Mouse (Mus musculus) limb, embryonic 11.5 days (tissue): ENCODE results near the gene Fermt1. TPM values are rescaled to one million over a fixed set of nuclear protein-coding genes. Genes with fewer than 3 reads are reported as not detected.

ENCODE experiments used
- ATAC-seq: fragments of 200-750 bp; cut with Nextera tagmentation; 2 replicates; pipeline ENCODE4 v1.8.0; 2017; ENCODE audit warnings: low read depth; ENCODE audit not compliant: insufficient number of reproducible peaks, low FRiP score, low TSS enrichment
- DNase-seq: peaks from one replicate; pipeline ENCODE4 v3.0.0-alpha.2; 2015; ENCODE audit warnings: low spot score
- H3K27ac ChIP-seq: fragments of 300-500 bp; sonication (generic); replicated peaks from 2 replicates; pipeline ENCODE4 v1.5.1; 2014; ENCODE audit warnings: low read depth, mild to moderate bottlenecking, low read length
- H3K27me3 ChIP-seq: fragments of 300-500 bp; sonication (generic); 2 replicates; pipeline ENCODE4 v1.6.1; 2014; ENCODE audit warnings: mild to moderate bottlenecking, low read length, mixed read lengths; ENCODE audit not compliant: control insufficient read depth, insufficient read depth
- H3K36me3 ChIP-seq: fragments of 300-500 bp; sonication (generic); 2 replicates; pipeline ENCODE4 v1.6.1; 2014; ENCODE audit warnings: mild to moderate bottlenecking, low read length, moderate library complexity, mixed read lengths; ENCODE audit not compliant: control insufficient read depth, insufficient read depth
- H3K4me1 ChIP-seq: fragments of 300-500 bp; sonication (generic); 2 replicates; pipeline ENCODE4 v1.6.1; 2014; ENCODE audit warnings: low read length, mixed read lengths; ENCODE audit not compliant: control insufficient read depth, insufficient read depth
- H3K4me2 ChIP-seq: fragments of 300-500 bp; sonication (generic); 2 replicates; pipeline ENCODE4 v1.6.1; 2014; ENCODE audit warnings: low read depth, mild to moderate bottlenecking, moderate library complexity; ENCODE audit not compliant: severe bottlenecking
- H3K4me3 ChIP-seq: fragments of 300-500 bp; sonication (generic); 2 replicates; pipeline ENCODE4 v1.5.1; 2014; ENCODE audit warnings: low read depth, low read length
- H3K9ac ChIP-seq: fragments of 300-500 bp; sonication (generic); 2 replicates; pipeline ENCODE4 v1.6.1; 2014; ENCODE audit warnings: mild to moderate bottlenecking, low read length
- H3K9me3 ChIP-seq: fragments of 300-500 bp; sonication (generic); 2 replicates; pipeline ENCODE4 v1.6.1; 2016; ENCODE audit warnings: low read length; ENCODE audit not compliant: control insufficient read depth
- WGBS: fragments of 180-500 bp; shearing (Covaris S2); extraction: QIAGEN DNeasy Blood & Tissue Kit; methylation state at CpG from one replicate; pipeline ENCODE4 v1.1.7; 2014; 5-methylcytosine and 5-hydroxymethylcytosine counted together
- polyA plus RNA-seq: library from polyadenylated mRNA; unstranded; fragments of >200 nt; fragmentation: Nextera tagmentation; extraction: Ambion mirVana; gene quantifications from 2 replicates; pipeline ENCODE4 v1.2.1, GENCODE M21; 2014

Gene Fermt1
- polyA plus RNA-seq, 1 experiment from 2014 or later: 15.6 TPM

DNA sequence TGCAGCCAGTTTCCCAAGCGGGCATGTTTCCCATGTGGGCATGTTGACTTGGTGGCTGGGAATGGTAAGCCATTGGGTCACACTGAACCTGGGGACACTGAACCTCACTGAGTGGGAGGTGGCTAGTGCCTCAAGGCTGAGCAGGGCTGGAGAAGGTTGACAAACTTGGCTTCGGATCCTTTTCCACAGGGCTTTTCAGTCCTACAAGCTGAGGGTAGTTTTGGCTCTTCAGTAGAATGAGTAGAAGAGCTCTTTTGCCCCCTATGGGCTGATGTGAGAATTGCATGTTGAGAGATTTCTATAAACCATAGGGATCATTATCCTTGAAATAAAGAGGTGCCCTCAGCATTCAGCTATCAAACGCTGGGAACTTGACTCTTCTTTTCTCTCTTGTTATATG lies 42.2 kb downstream of the Fermt1 start:
- H3K9me3 ChIP-seq: no peaks in the 10 kb centered on the region
- no peak overlapping the region for H3K27ac ChIP-seq
- H3K4me1 ChIP-seq: no peaks in the 10 kb centered on the region
- H3K27me3 ChIP-seq: no peaks in the 10 kb centered on the region
- H3K36me3 ChIP-seq: no peaks in the 10 kb centered on the region
- ATAC-seq: 0 out of 2 replicates have a peak, but pooled peaks have one; percentile 62
- peak; percentile 59 for DNase-seq
- H3K4me2 ChIP-seq: no peak overlapping the region
- WGBS: 36% methylated on average over 3 of the region's 3 CpGs
- no peak overlapping the region for H3K4me3 ChIP-seq
- H3K9ac ChIP-seq: no peak overlapping the region

DNA sequence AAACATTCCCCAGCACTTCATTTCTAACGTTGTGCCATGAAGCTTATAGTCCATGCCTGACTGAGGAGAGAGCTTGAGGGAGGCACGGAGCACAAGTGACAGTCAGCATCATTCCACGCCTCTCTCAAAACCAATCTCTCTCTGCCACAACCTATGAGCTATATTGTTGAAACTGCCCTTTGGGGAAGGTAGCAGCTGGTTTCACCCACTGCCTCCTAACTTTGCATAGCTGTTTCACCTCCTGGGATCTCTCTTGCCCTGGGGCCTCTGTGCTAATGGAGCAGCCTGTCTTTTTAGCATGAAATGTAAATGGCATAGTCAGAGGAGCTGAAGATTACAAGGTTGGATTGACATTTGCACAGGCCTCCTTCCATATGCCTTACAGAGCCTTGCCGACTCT lies 43.6 kb downstream of the Fermt1 start:
- H3K9me3 ChIP-seq: no peaks in the 10 kb centered on the region
- no peak overlapping the region for H3K9ac ChIP-seq
- ATAC-seq (no peak), DNase-seq (no peak)
- H3K4me2 ChIP-seq: no peak overlapping the region
- no peaks in the 10 kb centered on the region for H3K36me3 ChIP-seq
- H3K4me3 ChIP-seq: no peak overlapping the region
- H3K4me1 ChIP-seq: no peaks in the 10 kb centered on the region
- WGBS: 84% methylated on average over 4 of the region's 4 CpGs
- H3K27me3 ChIP-seq: no peaks in the 10 kb centered on the region
- H3K27ac ChIP-seq: no peak overlapping the region

GRCm38 (mm10) chr2:132901636-132902035 lies 44.1 kb downstream of the Fermt1 start:
- Histone ChIP-seq H3K9me3 (no peaks in the 10 kb centered on the region), H3K36me3 (no peaks in the 10 kb centered on the region), H3K27me3 (no peaks in the 10 kb centered on the region), H3K4me2 (no peak overlapping the region), H3K27ac (no peak overlapping the region), H3K4me3 (no peak overlapping the region), H3K9ac (no peak overlapping the region), H3K4me1 (no peaks in the 10 kb centered on the region)
- WGBS: 79% methylated on average over 4 of the region's 4 CpGs
- no peak for ATAC-seq
- no peak for DNase-seq

GRCm38 (mm10) chr2:132900596-132900995 lies 45.1 kb downstream of the Fermt1 start:
- Histone ChIP-seq H3K9me3 (no peaks in the 10 kb centered on the region), H3K36me3 (no peaks in the 10 kb centered on the region), H3K4me2 (no peak overlapping the region), H3K9ac (no peak overlapping the region), H3K27ac (no peak overlapping the region), H3K4me1 (no peaks in the 10 kb centered on the region), H3K27me3 (no peaks in the 10 kb centered on the region), H3K4me3 (no peak overlapping the region)
- ATAC-seq (no peak), DNase-seq (no peak)
- 71% methylated on average over 1 of the region's 1 CpGs for WGBS

- Histone ChIP-seq H3K4me3 (no peak overlapping the region), H3K9ac (no peak overlapping the region), H3K27me3 (no peaks in the 10 kb centered on the region), H3K36me3 (no peaks in the 10 kb centered on the region), H3K27ac (no peak overlapping the region), H3K9me3 (no peaks in the 10 kb centered on the region), H3K4me2 (no peak overlapping the region), H3K4me1 (no peaks in the 10 kb centered on the region)
- DNase-seq (no peak), ATAC-seq (no peak)
- WGBS: 59% methylated on average over 1 of the region's 1 CpGs
These were observed 47.5 kb downstream of the Fermt1 start for GRCm38 (mm10) chr2:132898211-132898610.

DNA sequence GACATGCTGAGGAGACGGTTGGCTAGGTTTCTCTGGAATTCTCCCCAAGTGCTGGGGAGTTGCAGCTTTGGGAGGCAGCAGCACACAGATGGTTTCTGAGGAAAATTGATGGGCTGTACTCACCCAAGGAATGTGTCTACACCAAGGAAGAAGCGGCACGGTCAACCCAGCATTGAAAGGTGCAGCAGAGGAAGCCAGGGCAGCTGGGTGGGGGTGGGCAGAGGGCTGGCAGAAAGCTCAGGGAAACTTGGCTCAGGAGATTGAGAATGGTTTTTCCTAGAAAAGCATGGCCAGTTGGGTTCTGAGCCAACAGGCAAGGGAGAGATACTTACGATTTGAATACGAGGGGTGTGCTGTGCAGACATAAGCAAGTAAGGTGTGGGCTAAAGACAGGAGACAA lies 51.9 kb downstream of the Fermt1 start:
- Histone ChIP-seq H3K27ac (no peak overlapping the region), H3K4me1 (no peaks in the 10 kb centered on the region), H3K9ac (no peak overlapping the region), H3K4me3 (no peak overlapping the region), H3K9me3 (no peaks in the 10 kb centered on the region), H3K4me2 (no peak overlapping the region), H3K27me3 (no peaks in the 10 kb centered on the region), H3K36me3 (no peaks in the 10 kb centered on the region)
- DNase-seq: no peak
- 86% methylated on average over 5 of the region's 5 CpGs for WGBS
- no peak for ATAC-seq

DNA sequence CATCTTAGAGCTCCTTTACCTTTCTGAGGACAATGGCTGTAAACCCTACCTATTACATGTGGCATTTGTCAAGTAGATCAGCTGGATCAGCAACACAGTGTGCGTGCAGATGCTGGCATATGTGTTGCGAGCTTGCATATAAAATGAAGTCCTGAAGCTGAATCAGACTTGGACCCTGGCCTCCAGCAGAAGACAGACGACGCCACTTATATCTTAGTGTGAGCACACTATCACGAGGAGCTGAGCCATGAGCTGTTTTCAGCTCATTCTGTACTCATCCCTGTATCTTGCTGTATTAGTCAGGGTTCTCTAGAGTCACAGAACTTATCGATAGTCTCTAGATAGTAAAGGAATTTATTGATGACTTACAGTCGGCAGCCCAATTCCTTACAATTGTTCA lies 60.4 kb downstream of the Fermt1 start:
- no peak overlapping the region for H3K4me2 ChIP-seq
- no peaks in the 10 kb centered on the region for H3K36me3 ChIP-seq
- ATAC-seq (no peak), DNase-seq (no peak)
- peaks cover 8% of the 10 kb centered on the region; the same call in 1 of the 2 replicates for H3K4me1 ChIP-seq
- H3K9ac ChIP-seq: no peak overlapping the region
- WGBS: 92% methylated on average over 7 of the region's 7 CpGs
- H3K27me3 ChIP-seq: peaks cover 7% of the 10 kb centered on the region
- no peaks in the 10 kb centered on the region for H3K9me3 ChIP-seq
- no peak overlapping the region for H3K27ac ChIP-seq
- H3K4me3 ChIP-seq: no peak overlapping the region

DNA sequence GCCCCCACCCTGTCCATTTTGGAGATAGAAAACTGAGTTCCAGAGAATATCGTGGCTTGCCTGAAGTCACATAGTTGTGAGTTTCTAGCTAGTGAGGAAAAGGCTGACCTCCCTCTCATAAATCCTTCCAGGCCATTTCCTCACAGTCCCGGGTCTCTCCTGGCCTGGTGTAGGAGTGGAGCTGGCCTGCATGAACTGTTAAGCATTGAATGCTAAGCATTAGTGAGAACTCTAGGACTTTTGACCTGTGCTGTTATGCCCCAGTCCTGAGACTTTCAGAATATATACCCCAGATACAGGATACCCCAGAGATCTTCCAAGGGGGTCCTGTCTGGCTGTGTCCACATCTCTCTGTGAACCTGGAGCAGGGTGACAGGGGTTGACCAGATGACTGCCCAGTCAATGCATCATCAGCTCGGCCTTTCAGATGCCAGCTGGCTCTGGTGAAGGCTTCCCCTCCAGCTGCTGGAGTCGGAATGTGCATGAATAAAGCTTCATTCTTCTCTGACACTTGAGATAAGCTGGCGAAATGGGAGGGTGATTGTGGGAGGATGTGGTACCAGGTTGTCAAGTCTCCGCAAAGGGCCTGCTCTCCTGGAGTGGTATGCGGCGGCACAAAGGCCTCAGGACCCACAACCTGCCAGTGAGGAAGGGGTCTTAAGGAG lies 61.3 kb downstream of the Fermt1 start:
- Histone ChIP-seq H3K4me2 (no peak overlapping the region), H3K9ac (no peak overlapping the region), H3K4me1 (peaks cover 8% of the 10 kb centered on the region; the same call in 1 of the 2 replicates), H3K4me3 (no peak overlapping the region), H3K9me3 (no peaks in the 10 kb centered on the region), H3K27me3 (peaks cover 15% of the 10 kb centered on the region), H3K36me3 (no peaks in the 10 kb centered on the region), H3K27ac (no peak overlapping the region)
- WGBS: 71% methylated on average over 8 of the region's 8 CpGs
- no peak for ATAC-seq
- DNase-seq: no peak
